Mouse (Mus musculus): ENCODE measurements at regions not wholly inside any gene's neighbourhood (a gene's known extent, or its start where the extent isn't known, plus 50 kb on each side); places are given as distances from the start of the nearest gene placed in this dataset.

DNA sequence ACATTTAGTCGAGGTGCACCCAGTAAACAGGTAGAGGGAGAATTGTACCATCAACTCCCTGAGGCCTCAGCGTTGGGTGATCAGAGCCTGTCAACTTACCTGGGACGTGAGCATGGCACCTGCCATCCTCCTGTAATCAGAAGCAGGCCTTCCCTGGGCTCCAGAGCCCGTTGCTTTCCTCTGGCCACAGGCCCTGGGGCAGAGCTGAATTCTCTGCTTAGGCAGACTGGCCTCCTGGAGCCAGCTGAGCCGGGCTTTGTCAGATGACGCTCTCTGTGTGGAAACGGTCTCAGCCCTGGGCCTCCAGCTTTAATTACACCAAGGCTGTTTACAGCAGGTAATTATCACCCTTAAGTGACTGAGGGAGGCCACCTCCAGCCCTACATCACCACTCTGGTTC lies 92.6 kb upstream of the Pmepa1 start:
- DNase-seq (ENCODE audit: low read depth, low spot score): no peak

GRCm38 (mm10) chr2:173376926-173377325 lies 100.6 kb upstream of the Pmepa1 start:
- no peak for DNase-seq (ENCODE audit: low read depth, low spot score)

DNA sequence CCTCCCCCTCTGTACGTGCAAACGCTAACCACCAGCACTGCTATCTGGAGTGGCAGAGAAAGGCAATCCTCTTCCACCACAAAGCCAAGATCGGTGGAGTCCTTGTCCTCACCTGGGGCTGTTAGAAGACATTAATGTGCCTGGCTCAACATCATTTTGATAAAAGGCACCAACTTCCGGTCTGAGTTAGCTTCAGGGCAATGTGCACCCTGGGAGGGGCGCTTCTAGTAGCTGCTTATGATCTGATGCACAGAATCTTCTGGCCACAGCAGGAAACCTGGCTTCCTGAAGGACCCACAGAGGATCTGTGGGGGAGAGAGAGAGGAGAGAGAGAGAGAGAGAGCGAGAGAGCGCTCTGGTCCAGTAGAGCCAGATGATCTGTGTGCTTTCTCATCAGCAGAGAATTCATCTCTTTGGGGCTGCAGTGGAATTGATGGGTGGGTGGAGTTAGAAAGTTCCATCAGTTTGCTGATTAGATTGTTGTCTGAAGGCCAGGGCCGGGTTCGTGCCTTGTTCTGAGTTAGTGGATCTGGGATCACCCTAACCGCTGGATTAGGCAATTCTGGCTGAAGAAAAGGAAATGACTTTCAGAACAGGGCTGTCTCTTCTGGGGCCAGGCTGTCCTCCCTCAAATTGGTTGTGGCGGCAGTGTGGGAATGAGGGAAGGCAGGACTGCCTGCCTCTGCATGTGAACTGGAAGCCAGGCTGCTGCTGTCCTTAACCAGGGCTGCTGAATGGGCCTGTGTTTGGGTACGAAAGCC lies 101.3 kb upstream of the Pmepa1 start:
- no peak for DNase-seq (ENCODE audit: low read depth, low spot score)

DNA sequence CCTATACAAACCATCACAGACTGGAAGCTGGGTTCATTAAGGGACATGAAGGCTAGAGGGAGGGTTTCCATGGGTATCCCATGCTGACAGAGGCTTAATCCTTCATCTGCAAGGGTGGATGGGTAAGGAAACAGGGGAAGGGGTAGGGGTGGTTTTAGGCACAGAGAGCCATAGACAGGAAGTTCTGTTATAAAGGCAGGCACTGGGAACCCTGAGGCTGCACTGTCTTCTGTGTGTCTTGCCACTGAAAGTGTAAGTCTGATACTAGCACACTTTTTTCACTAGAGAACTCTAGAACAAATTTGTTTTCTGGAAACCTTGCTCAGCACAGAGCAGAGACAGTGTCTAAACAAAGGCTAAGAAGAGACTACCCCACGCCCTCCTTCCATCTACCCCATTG lies 103.4 kb upstream of the Pmepa1 start:
- no peak for DNase-seq (ENCODE audit: low read depth, low spot score)

DNA sequence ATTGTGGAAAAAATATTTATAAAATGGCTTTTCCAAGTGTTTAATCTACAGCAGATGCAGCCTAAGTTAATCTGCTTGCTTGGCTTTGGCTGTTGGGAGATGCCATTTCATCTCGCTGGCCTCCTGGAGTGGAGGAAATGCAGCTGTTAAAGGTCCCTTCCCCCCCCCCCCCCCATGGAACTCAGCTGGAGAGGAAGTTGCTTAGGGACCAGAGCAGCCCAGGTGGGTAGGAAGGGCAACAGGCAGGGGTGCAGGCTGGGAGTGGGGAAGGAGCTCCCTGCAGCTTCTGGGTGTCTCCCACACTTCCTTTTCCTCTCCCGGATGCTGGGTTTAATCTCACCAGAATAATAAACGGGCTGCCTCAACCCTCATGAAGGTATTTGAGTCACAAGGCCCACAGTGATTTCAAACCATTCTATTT lies 104.0 kb upstream of the Pmepa1 start:
- no peak for DNase-seq (ENCODE audit: low read depth, low spot score)

DNA sequence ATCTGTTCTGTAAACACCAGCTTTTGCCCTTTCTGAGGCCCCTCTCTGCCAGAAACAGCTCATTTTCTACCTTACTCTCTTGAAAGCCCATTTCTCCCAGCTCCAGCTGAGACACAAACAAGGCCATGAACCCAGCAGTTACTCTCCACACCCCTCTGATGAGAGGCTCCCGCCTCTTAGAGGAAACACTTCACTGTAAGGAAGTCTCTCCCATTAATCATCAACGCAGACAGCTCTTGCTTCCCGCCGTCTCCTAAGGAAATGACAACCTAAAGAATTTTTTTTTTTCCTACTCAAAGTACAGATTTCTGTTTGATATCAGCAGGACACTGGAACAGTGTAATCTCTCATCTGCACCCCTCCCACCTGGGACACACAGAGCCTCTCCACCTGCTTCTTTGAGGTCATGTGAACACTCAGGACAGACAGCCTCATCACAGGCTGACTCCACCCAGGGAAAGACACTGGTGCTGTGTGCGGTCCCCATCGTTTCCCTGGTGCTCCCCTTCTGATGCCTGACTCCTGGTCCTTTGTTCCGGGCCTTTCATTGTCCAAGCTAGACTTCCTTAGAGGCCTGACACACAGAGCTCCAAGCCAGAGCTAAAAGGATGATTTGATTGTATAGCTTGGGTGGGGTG lies 106.0 kb upstream of the Pmepa1 start:
- DNase-seq (ENCODE audit: low read depth, low spot score): no peak

DNA sequence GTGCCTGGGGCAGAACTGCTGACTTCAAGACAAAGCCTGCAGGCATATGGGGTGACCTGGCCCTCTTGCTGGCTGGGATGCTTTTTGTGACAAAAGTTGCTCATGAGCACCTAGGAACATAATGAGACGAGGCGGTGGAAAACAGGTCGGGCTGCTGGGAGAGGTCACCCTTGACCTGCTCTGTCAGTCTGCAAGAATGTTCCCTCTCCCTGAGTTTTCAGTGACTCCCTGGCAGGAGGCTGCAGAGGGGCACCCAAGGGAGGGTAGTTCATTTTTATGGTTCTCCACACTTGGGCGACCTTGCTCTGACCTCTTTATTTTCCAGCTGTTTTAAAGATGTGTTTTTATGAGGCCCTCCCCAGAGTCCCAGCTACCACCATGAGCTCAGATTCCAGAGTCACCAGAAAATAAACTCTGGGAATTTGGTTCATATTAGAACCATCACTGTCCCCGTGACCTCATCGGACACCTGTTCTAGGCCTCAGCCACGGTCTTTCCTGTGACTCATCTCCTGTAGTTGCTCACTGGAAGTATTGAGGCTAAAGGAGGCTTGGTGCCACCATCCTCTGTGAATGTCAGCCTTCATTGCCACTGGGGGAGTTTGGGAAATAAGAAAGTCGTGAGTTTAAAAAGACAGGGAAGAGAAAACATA lies 108.7 kb upstream of the Pmepa1 start:
- no peak for DNase-seq (ENCODE audit: low read depth, low spot score)

- DNase-seq (ENCODE audit: low read depth, low spot score): no peak
Measured at GRCm38 (mm10) chr2:173385722-173386141, 109.4 kb upstream of the Pmepa1 start.

DNA sequence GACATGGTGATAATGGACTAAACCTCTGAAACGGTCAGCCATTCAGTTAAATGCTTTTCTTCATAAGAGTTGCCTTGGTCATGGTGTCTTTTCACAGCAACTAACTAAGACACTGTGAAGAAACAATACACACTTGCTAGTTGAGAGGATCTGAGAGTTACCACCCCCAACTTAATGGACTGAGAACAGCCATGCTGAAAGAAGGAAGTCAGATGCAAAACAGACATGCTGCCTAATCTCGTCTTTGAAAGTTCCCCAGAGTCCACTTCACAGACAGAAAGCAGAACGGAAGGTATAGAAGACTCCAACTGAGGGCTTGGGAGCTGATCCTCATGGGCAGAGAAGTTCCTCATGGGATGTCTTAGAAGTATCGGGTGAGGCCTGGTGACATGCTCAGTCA lies 111.8 kb upstream of the Pmepa1 start:
- DNase-seq (ENCODE audit: low read depth, low spot score): no peak

DNA sequence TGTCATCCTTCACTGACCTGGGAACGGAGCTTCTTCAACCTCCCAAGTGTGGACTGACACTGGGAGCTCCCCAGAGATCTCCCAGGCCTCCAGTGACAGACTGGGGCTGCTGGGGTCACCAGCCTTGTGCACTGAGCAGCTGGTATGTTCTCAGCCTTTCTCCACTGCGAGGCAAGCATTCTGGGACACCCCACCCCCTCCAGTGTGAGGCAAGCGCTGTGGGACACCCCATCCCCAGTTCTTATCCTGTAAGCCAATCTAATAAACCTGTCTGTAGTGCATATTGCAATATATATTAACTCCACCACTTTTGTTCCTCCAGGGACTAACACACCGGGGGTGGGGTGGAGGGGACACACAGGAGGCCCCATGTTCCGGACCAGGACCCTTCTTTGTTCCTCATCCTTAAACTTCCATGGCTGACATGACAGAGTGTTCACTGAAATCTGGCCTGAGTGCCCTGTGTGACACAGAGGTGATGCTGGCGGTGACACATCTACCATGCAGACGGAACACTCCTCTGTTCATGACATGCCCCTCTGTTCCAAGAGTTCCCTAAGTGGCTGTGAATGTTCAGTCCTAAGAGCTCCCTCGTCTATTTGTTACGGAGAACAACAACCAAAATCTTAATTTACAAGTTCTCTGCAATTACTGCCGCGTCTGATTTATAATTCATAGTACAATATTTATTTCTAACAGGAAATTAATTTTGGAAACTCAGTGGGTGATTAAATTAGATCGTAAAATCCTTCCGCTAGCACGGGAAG lies 116.4 kb upstream of the Pmepa1 start:
- no peak for DNase-seq (ENCODE audit: low read depth, low spot score)

- DNase-seq (ENCODE audit: low read depth, low spot score): no peak
Measured at GRCm38 (mm10) chr2:173393324-173393592, 116.9 kb upstream of the Pmepa1 start.

GRCm38 (mm10) chr2:173395526-173395925 lies 119.2 kb upstream of the Pmepa1 start:
- DNase-seq (ENCODE audit: low read depth, low spot score): no peak

GRCm38 (mm10) chr2:173397846-173398331 lies 121.6 kb upstream of the Pmepa1 start:
- DNase-seq (ENCODE audit: low read depth, low spot score): no peak

- DNase-seq (ENCODE audit: low read depth, low spot score): no peak
Measured at GRCm38 (mm10) chr2:173405629-173406028, 116.8 kb upstream of the 1700021F07Rik start.

DNA sequence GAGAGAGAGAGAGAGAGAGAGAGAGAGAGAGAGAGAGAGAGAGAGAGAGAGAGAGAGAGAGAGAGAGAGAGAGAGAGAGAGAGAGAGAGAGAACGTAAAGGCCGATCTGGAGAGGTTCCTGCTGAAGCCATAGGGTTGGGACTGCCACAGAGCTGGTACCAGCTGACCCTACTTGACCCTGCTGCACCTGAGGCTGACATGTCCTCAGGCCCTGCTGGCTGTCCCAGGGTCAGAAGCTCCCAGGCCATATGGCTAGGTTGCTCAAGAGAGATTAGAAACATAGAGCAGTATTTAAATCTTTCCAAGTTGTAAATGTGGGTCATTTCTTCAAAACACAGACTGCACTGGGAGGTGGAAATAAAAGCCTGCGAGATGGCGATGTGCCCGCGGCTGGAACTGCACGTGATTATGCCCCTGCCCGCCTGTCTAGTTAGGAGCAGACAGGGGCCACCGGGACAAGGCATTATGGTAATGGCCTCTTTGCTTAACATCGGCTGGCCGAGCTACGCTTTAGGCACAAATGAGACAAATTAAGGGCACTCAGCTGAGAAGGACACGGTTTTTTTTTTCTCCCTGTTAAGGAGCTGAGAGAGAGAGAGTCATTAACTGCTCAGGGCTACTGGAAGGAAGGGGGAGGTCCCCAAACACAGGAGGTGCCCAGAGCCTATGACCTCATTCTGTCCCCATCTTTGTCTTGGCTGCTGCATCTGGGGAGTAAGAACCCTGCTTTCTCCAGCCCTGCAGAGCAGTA lies 115.9 kb upstream of the 1700021F07Rik start:
- DNase-seq (ENCODE audit: low read depth, low spot score): no peak

DNA sequence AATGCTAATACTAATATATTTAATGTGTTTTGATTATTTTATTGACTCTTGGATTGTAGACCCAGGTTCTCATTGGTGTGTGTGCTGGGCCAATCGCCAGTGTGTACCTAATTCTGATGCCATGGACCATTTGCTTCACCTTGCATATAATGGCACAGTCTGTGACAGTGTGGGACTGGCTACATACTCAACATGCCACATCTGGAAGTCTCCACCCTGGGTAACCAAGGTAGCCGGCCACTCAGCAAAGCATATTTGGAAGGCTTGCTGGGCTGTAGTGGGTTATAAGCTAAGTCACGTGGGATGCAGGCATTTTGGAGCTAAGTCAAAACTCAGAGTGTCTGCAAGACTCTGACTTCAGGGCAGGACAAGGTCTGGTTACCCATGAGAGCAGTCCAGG lies 115.3 kb upstream of the 1700021F07Rik start:
- DNase-seq (ENCODE audit: low read depth, low spot score): no peak

DNA sequence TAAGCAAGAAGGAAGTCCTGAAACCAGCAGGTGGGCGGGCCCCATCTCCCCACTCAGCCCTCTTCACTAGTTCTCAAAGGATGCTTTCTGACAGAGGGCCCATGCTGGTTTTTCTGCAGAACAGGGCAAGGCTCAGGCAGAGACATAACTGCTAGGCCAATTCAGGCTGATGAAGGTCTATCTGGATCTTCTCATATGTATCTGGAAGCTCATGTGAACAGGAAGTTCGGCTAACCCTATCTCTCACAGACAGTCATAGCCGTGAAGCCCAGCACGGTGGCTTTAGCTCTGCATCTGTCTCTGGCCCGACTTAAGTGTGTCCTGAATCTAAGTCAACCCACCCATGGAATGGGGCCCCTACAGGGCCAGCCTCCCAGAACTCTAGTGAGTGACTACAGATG lies 113.7 kb upstream of the 1700021F07Rik start:
- no peak for DNase-seq (ENCODE audit: low read depth, low spot score)

DNA sequence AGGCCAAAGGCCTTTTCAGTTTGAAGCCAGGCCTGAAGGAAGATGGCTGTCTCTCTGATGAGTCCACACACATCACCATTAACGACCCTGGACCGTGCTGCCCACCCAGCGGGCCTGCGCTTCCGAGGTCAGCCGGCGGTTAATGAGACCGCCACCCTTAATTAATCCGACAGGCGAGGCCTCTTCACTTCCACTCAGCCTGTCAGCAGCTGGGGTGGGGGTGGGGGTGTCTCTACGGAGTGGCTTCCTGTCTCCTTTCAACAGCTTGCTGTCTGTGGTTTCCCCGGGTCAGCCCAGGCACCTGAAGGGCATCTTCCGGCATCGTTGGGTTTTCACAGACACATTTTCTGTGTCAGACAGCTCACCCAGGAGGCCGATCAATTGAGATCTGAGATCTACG lies 113.0 kb upstream of the 1700021F07Rik start:
- no peak for DNase-seq (ENCODE audit: low read depth, low spot score)

DNA sequence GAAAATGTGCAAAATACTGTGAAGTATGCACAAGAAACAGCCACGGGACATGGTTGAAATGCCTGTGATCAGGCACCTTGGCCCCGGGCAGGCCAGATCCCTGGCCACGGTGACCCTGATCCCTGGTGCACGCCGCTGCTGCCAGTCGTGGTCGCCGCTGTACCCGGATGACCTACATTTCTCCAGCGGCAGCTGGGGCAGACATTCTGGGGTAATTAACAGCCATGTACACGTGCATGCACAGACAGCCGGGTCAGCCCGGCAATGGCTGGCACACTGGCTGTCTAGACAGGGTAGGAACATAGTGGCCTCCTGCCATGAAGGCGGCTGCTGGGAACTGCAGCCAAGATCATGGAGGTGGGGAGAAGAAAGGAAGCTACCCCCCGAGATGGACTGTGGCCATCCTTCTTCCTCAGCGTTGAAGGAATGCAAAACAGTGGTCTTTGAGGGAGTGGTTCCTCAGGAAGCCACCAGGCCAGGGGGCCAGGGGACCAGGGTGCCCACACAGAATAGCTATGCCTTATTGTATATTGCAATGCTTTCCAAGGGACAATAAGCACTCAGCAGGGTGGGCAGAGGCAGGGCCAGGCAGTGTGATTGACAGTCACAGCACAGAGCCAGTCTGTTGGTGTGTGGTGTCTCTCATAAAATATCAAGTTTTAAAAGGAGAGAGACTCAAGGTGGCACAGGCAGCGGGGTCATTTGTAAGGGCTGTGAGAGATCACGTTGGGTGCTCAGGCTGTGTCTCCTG lies 108.3 kb upstream of the 1700021F07Rik start:
- DNase-seq (ENCODE audit: low read depth, low spot score): no peak

DNA sequence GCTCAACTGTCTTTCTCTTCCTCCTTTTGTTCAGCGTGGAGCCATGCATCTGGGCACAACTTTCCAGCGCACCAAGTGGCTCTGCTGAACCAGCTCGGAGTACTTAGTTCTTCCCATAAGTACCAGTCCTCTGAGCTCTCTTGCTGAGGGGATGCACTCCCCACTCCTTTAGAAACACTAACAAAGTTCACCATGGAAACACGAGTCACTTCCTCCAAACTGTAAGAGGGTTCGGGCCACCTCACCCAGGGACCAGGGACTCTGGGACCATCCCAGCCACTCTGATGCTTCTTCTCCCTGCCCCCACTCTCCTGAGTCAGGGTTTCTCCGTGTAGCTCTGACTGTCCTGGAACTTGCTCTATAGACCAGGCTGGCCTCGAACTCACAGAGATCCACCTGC lies 107.0 kb upstream of the 1700021F07Rik start:
- no peak for DNase-seq (ENCODE audit: low read depth, low spot score)

DNA sequence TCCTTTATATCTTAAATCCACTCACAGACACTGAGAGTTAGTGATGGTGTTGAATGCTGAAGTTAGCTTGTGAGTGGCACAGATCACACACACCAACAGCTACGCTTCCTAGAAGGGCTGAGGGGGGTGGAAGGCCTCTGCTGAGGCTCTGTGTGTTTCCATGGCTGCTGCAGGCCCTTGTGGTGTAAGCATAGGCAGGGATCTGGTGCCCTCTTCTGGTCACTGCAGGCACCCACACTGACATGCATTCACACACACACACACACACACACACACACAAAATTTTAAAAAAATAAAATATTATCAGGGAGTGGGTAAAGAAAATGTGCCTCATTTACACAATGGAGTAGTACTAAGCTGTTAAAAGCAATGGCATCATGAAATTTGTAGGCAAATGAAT lies 105.5 kb upstream of the 1700021F07Rik start:
- DNase-seq (ENCODE audit: low read depth, low spot score): no peak
